Mouse (Mus musculus) CH12.LX (cell line): ENCODE results near the gene Magix.
"Not testable (repeated sequence)": the region's sequence is repeated elsewhere in the genome, so short reads cannot be mapped to it uniquely, and the experiment has no call there.

Experiments
- CHD2 ChIP-seq: IDR thresholded peaks from 2 replicates; pipeline ENCODE4 v1.6.1; 2011; ENCODE audit warnings: low read length, improper control_type of control experiment
- CTCF ChIP-seq, 2 experiments: IDR thresholded peaks in 1 of 2; conservative IDR thresholded peaks in 1 of 2; 2 replicates each; pipeline ENCODE4 v1.5.1; 2011 to 2012; ENCODE audit warnings: low read depth in 2 of 2, low read length in 2 of 2, improper control_type of control experiment in 1 of 2, inconsistent platforms in 1 of 2, mild to moderate bottlenecking in 1 of 2, moderate library complexity in 1 of 2
- JUND ChIP-seq: conservative IDR thresholded peaks from 2 replicates; pipeline ENCODE4 v1.6.1; 2011; ENCODE audit warnings: low read depth, low read length, improper control_type of control experiment
- MAZ ChIP-seq: IDR thresholded peaks from 2 replicates; pipeline ENCODE4 v1.6.1; 2012; ENCODE audit warnings: low read depth, mild to moderate bottlenecking, inconsistent platforms, low read length, improper control_type of control experiment, moderate library complexity
- POLR2A ChIP-seq: IDR thresholded peaks from 2 replicates; pipeline ENCODE4 v1.6.1; 2011; ENCODE audit warnings: low read depth, mild to moderate bottlenecking, improper control_type of control experiment, low read length
- SMC3 ChIP-seq: IDR thresholded peaks from 2 replicates; pipeline ENCODE4 v1.6.1; 2011; ENCODE audit warnings: low read depth, low read length, improper control_type of control experiment
- TCF12 ChIP-seq: IDR thresholded peaks from 2 replicates; pipeline ENCODE4 v1.6.1; 2014; ENCODE audit warnings: low read depth, mild to moderate bottlenecking, inconsistent platforms, low read length, improper control_type of control experiment

- TF ChIP-seq TCF12; CTCF (conservative IDR thresholded peaks at IDR 0.05 in 1 of 2, IDR thresholded peaks at IDR 0.05 in 1 of 2; ENCODE audit: low read depth in 2 of 2, low read length in 2 of 2); POLR2A; JUND; SMC3; MAZ; CHD2: not testable (repeated sequence)
Measured at GRCm38 (mm10) chrX:7713764-7714134, 32.7 kb upstream of the Magix start.
